Mouse (Mus musculus): Measurements from ENCODE around the gene Tmem104. TPM values are rescaled to one million over a fixed set of nuclear protein-coding genes. Genes with fewer than 3 reads are reported as not detected.
A peak's percentile ranks its signal among the peaks of the same experiment; 100 is the strongest.

Gene Tmem104
- polyA plus RNA-seq, 1 experiment from 2014 or later = 5.1 TPM

DNA sequence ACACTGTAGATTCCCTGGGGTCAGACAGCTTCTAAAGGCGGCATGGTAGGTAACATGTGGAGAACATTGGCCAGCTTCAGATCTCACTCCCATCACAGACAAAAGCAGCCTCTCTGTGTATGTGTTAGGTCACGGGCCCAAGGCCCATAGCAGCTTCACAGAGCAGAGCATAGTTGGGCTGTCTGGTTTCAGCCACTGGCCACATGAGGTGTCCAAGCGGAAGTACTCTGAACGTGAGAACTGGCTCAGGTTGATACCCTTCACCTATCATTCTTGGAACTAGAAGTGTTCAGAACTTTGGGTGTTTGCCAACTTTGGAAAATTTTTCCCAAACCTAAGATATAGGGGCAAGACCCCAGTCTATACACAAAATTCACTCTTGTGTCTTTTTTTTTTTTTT lies 17.9 kb upstream of the Tmem104 start:
- no peak for ATAC-seq (ENCODE audit: low read depth)
- H3K9ac ChIP-seq = no peak overlapping the region
- H3K27me3 ChIP-seq = peaks cover 7% of the 10 kb centered on the region
- H3K4me2 ChIP-seq = no peak overlapping the region
- DNase-seq = no peak
- no peak overlapping the region for H3K4me3 ChIP-seq (replicated peaks)
- peaks cover 71% of the 10 kb centered on the region for H3K4me1 ChIP-seq (replicated peaks)
- no peaks in the 10 kb centered on the region for H3K9me3 ChIP-seq (replicated peaks)
- peaks cover 4% of the 10 kb centered on the region; the same call in 1 of the 2 replicates for H3K36me3 ChIP-seq
- no peak overlapping the region for H3K27ac ChIP-seq
- WGBS (ENCODE audit: insufficient replicate concordance) = 78% methylated on average over 4 of the region's 4 CpGs

DNA sequence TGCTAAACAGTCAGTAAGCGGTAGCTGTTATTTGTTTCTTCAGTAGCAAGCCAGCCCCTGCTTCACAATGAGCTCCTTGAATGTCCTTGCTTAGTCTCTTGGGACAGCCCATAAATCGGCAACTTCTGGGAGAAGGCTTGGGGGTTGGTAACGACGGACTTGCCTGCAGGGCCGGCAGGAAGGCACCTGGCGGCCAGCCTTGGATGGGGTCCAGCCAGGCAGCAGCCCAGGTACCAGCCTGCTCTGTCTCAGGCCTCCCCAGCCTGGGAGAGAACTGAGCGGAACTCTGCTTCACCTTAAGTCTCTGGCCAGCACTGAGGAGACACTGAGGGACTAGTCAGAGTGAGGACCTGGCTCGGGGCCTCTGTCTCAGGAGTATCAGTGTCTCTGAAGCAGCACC lies 16.2 kb upstream of the Tmem104 start:
- ATAC-seq (ENCODE audit: low read depth) = no peak
- no peaks in the 10 kb centered on the region for H3K27me3 ChIP-seq
- no peak overlapping the region for H3K4me2 ChIP-seq
- no peaks in the 10 kb centered on the region for H3K9me3 ChIP-seq (replicated peaks)
- H3K4me1 ChIP-seq (replicated peaks) = peaks cover 71% of the 10 kb centered on the region
- H3K9ac ChIP-seq = no peak overlapping the region
- 72% methylated on average over 8 of the region's 8 CpGs for WGBS (ENCODE audit: insufficient replicate concordance)
- no peak overlapping the region for H3K4me3 ChIP-seq (replicated peaks)
- H3K36me3 ChIP-seq = peaks cover 5% of the 10 kb centered on the region; the same call in 1 of the 2 replicates
- no peak overlapping the region for H3K27ac ChIP-seq
- DNase-seq = no peak

DNA sequence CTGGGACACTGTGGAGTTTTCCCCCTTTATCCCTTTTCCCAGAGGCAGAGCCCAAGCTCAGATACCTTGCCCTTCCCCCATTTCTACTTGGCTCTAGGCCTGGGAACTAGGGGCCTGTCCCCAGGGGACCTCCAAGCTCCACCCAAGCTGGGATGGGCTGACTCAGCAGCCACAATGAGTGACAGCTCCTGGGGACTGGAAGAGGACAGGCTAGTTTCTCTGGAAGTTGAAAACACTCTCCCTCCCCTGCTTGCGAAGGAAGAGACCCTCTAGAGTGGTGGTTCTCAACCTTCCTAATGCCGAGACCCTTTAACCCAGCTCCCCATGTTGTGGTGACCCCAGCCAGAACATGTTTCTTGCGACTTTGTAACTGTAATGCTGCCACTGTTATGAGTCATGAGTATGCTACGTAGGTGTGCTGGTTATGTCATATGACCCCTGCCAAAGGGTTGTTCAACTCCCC lies 14.4 kb upstream of the Tmem104 start:
- peaks cover 19% of the 10 kb centered on the region for H3K36me3 ChIP-seq
- no peak for DNase-seq
- ATAC-seq (ENCODE audit: low read depth) = peak; percentile 49
- no peak overlapping the region for H3K9ac ChIP-seq
- no peak overlapping the region for H3K27ac ChIP-seq
- H3K4me1 ChIP-seq (replicated peaks) = peaks cover 71% of the 10 kb centered on the region
- H3K4me2 ChIP-seq = no peak overlapping the region
- no peaks in the 10 kb centered on the region for H3K9me3 ChIP-seq (replicated peaks)
- no peaks in the 10 kb centered on the region for H3K27me3 ChIP-seq
- no peak overlapping the region for H3K4me3 ChIP-seq (replicated peaks)
- 28% methylated on average over 4 of the region's 4 CpGs for WGBS (ENCODE audit: insufficient replicate concordance)

GRCm38 (mm10) chr11:115173549-115174339 lies 13.5 kb upstream of the Tmem104 start:
- H3K27me3 ChIP-seq = no peaks in the 10 kb centered on the region
- peaks cover 19% of the 10 kb centered on the region for H3K36me3 ChIP-seq
- 0 out of 2 replicates have a peak overlapping the region, but pooled peaks have one; percentile 15 for H3K27ac ChIP-seq
- H3K9ac ChIP-seq = no peak overlapping the region; the same call in 1 of the 2 replicates
- H3K9me3 ChIP-seq (replicated peaks) = no peaks in the 10 kb centered on the region
- ATAC-seq (ENCODE audit: low read depth) (no peak), DNase-seq (no peak)
- H3K4me1 ChIP-seq (replicated peaks) = peaks cover 74% of the 10 kb centered on the region
- H3K4me2 ChIP-seq = 0 out of 2 replicates have a peak overlapping the region, but pooled peaks have one; percentile 8
- WGBS (ENCODE audit: insufficient replicate concordance) = 21% methylated on average over 16 of the region's 16 CpGs
- H3K4me3 ChIP-seq (replicated peaks) = no peak overlapping the region

- Histone ChIP-seq H3K9me3 (replicated peaks) (no peaks in the 10 kb centered on the region), H3K9ac (no peak overlapping the region), H3K4me2 (peak overlapping the region; percentile 26; the same call in 1 of the 2 replicates), H3K4me1 (replicated peaks) (peaks cover 71% of the 10 kb centered on the region), H3K36me3 (peaks cover 29% of the 10 kb centered on the region), H3K27me3 (no peaks in the 10 kb centered on the region), H3K4me3 (replicated peaks) (no peak overlapping the region), H3K27ac (peak overlapping the region; percentile 63)
- ATAC-seq (ENCODE audit: low read depth) (no peak), DNase-seq (no peak)
- WGBS (ENCODE audit: insufficient replicate concordance) = 79% methylated on average over 24 of the region's 24 CpGs
Measured at GRCm38 (mm10) chr11:115176399-115177190, 10.7 kb upstream of the Tmem104 start.

- peak overlapping the region; percentile 38 for H3K4me2 ChIP-seq
- H3K27me3 ChIP-seq = no peaks in the 10 kb centered on the region
- H3K4me3 ChIP-seq (replicated peaks) = no peak overlapping the region
- ATAC-seq (ENCODE audit: low read depth) (peak; percentile 50), DNase-seq (no peak)
- peaks cover 32% of the 10 kb centered on the region for H3K36me3 ChIP-seq
- peak overlapping the region; percentile 63 for H3K27ac ChIP-seq
- peaks cover 64% of the 10 kb centered on the region for H3K4me1 ChIP-seq (replicated peaks)
- WGBS (ENCODE audit: insufficient replicate concordance) = 64% methylated on average over 10 of the region's 10 CpGs
- no peaks in the 10 kb centered on the region for H3K9me3 ChIP-seq (replicated peaks)
- H3K9ac ChIP-seq = no peak overlapping the region
Measured at GRCm38 (mm10) chr11:115177559-115178195, 9.6 kb upstream of the Tmem104 start.

GRCm38 (mm10) chr11:115178766-115179165 lies 8.5 kb upstream of the Tmem104 start:
- 66% methylated on average over 2 of the region's 2 CpGs for WGBS (ENCODE audit: insufficient replicate concordance)

DNA sequence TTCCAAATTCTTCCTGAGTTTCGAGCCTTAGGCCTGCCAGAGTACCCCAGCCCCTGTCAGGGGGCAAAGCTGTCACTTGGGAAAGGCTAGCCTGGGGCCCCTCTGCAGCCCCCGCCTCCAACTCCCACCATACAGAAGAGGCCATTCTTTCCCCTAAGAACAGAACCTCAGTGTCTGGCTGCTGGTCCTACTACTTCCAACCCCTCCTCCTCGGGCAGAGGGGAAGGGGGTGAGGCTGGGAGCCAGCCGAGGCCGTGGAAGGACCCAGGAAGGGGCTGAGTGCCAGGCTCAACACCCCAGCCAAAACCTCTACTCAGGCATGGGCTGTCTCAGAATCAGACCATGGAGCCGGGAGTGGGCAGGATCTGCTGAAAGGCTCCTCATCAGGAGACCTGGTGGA lies 8.1 kb upstream of the Tmem104 start:
- Histone ChIP-seq H3K4me3 (replicated peaks) (no peak overlapping the region), H3K27ac (no peak overlapping the region), H3K9ac (no peak overlapping the region), H3K36me3 (peaks cover 32% of the 10 kb centered on the region), H3K4me2 (no peak overlapping the region), H3K9me3 (replicated peaks) (no peaks in the 10 kb centered on the region), H3K4me1 (replicated peaks) (peaks cover 51% of the 10 kb centered on the region), H3K27me3 (no peaks in the 10 kb centered on the region)
- ATAC-seq (ENCODE audit: low read depth) = no peak
- DNase-seq = no peak
- WGBS (ENCODE audit: insufficient replicate concordance) = 54% methylated on average over 6 of the region's 6 CpGs

More at GRCm38 (mm10) chr11:115178766-115179165, 8.5 kb upstream of the Tmem104 start:
- no peaks in the 10 kb centered on the region for H3K27me3 ChIP-seq
- no peak overlapping the region for H3K4me2 ChIP-seq
- H3K9me3 ChIP-seq (replicated peaks) = no peaks in the 10 kb centered on the region
- peaks cover 32% of the 10 kb centered on the region for H3K36me3 ChIP-seq
- H3K27ac ChIP-seq = no peak overlapping the region
- DNase-seq (no peak), ATAC-seq (ENCODE audit: low read depth) (no peak)
- peaks cover 55% of the 10 kb centered on the region for H3K4me1 ChIP-seq (replicated peaks)
- no peak overlapping the region for H3K4me3 ChIP-seq (replicated peaks)
- H3K9ac ChIP-seq = no peak overlapping the region

- peaks cover 51% of the 10 kb centered on the region for H3K4me1 ChIP-seq (replicated peaks)
- H3K4me3 ChIP-seq (replicated peaks) = no peak overlapping the region
- H3K27me3 ChIP-seq = no peaks in the 10 kb centered on the region
- no peaks in the 10 kb centered on the region for H3K9me3 ChIP-seq (replicated peaks)
- H3K27ac ChIP-seq = no peak overlapping the region
- H3K4me2 ChIP-seq = no peak overlapping the region
- ATAC-seq (ENCODE audit: low read depth) (no peak), DNase-seq (no peak)
- peaks cover 32% of the 10 kb centered on the region for H3K36me3 ChIP-seq
- H3K9ac ChIP-seq = no peak overlapping the region
- 78% methylated on average over 6 of the region's 6 CpGs for WGBS (ENCODE audit: insufficient replicate concordance)
Measured at GRCm38 (mm10) chr11:115179881-115180280, 7.4 kb upstream of the Tmem104 start.

- DNase-seq (peak; percentile 64), ATAC-seq (ENCODE audit: low read depth) (no peak)
- Histone ChIP-seq H3K4me1 (replicated peaks) (peaks cover 47% of the 10 kb centered on the region), H3K4me2 (no peak overlapping the region), H3K27me3 (no peaks in the 10 kb centered on the region), H3K9me3 (replicated peaks) (no peaks in the 10 kb centered on the region), H3K27ac (no peak overlapping the region), H3K9ac (no peak overlapping the region), H3K36me3 (peaks cover 21% of the 10 kb centered on the region), H3K4me3 (replicated peaks) (no peak overlapping the region)
- 17% methylated on average over 12 of the region's 12 CpGs for WGBS (ENCODE audit: insufficient replicate concordance)
Measured at GRCm38 (mm10) chr11:115181913-115182638, 5.2 kb upstream of the Tmem104 start.
